Comparison of ENCODE assay signal across 22 mouse cellular contexts in genomic region chr5:36124993-36125392, GRCm38 (mm10).
"Had no signal": no experiment of that assay in that cellular context is flagged by ENCODE, and none has a peak within 500 bp of the region (broad histone marks: within the 10 kb centered on the region; RNA-seq: fewer than 3 reads in every experiment).

No protein-coding gene starts in this region.

- H3K4me3 ChIP-seq: intestine, embryonic 15.5 days; kidney, embryonic 15.5 days; left cerebral cortex, adult 2 months; liver, embryonic 13.5 days; megakaryocyte, embryonic 14.5 days; midbrain, embryonic 10.5 days; neural tube, embryonic 12.5 days; neural tube, embryonic 15.5 days; stomach, embryonic 15.5 days had no signal

- H3K36me3 ChIP-seq: intestine, embryonic 15.5 days; kidney, embryonic 15.5 days; liver, embryonic 13.5 days; midbrain, embryonic 10.5 days; neural tube, embryonic 12.5 days; neural tube, embryonic 15.5 days; stomach, embryonic 15.5 days had no signal

- H3K9me3 ChIP-seq: intestine, embryonic 15.5 days; kidney, embryonic 15.5 days; liver, embryonic 13.5 days; megakaryocyte, embryonic 14.5 days; midbrain, embryonic 10.5 days; neural tube, embryonic 12.5 days; neural tube, embryonic 15.5 days; stomach, embryonic 15.5 days had no signal

- H3K9ac ChIP-seq: intestine, embryonic 15.5 days; kidney, embryonic 15.5 days; liver, embryonic 13.5 days; neural tube, embryonic 12.5 days; neural tube, embryonic 15.5 days; stomach, embryonic 15.5 days had no signal

- H3K4me2 ChIP-seq: intestine, embryonic 15.5 days; kidney, embryonic 15.5 days; liver, embryonic 13.5 days; neural tube, embryonic 12.5 days; neural tube, embryonic 15.5 days; stomach, embryonic 15.5 days had no signal

- DNase-seq: kidney, adult 11 months; kidney, adult 8-10 months; kidney, postnatal 10 days; kidney, postnatal 36 days; layer of hippocampus, postnatal 36 days; liver, embryonic 13.5 days; lung, adult 2 months; midbrain, embryonic 14.5 days; right cerebral cortex, adult 18-20 months; right cerebral cortex, postnatal 25 days; spleen, adult 18-20 months; thymus, adult 2 months; thymus, postnatal 14 days; thymus, postnatal 4 days had no signal

- H3K27ac ChIP-seq: intestine, embryonic 15.5 days; kidney, embryonic 15.5 days; left cerebral cortex, adult 2 months; liver, embryonic 13.5 days; neural tube, embryonic 12.5 days; neural tube, embryonic 15.5 days; stomach, embryonic 15.5 days had no signal

- H3K27me3 ChIP-seq: intestine, embryonic 15.5 days; kidney, embryonic 15.5 days; liver, embryonic 13.5 days; neural tube, embryonic 12.5 days; neural tube, embryonic 15.5 days; stomach, embryonic 15.5 days had no signal

- H3K4me1 ChIP-seq: megakaryocyte, embryonic 14.5 days had no signal

- ATAC-seq: intestine, embryonic 15.5 days had no signal
